Mouse (Mus musculus): Measurements from ENCODE around the gene Armcx1.
"Not testable (repeated sequence)": the region's sequence is repeated elsewhere in the genome, so short reads cannot be mapped to it uniquely, and the experiment has no call there.

Armcx1 gene

DNA sequence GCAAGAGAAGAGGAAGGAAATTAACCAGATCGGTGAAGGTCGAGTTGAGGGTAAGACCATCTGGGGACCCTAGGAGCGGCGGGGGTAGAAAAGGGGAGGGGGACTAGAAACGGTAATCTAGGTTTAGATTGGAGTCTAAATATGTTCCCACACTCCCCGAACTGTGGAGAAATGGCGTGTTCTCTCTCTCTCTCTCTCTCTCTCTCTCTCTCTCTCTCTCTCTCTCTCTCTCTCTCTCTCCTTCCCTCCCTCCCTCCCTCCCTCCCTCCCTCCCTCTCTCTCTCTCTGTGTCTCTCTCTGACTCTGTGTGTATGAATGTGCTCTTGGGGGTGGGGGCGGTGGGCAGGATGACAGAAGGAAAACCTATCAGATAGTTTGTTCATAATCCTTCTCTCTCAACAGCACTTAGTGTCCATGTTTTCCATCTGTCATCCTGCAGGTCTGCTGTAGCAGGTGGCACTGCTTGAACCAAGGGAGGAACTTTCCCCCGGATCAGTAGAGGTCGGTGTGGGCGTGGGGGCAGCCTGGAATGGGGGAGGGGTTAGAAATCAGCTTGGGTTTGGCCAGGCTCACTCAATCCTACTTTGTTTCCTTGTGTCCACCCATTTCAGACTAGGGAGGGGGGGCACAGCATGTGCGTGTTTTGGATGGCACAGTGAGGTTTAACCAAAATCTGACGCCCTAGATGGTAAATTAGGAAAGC is 39.7 kb downstream of the Armcx1 start:
- DNase-seq (ENCODE audit: low spot score): no peak

DNA sequence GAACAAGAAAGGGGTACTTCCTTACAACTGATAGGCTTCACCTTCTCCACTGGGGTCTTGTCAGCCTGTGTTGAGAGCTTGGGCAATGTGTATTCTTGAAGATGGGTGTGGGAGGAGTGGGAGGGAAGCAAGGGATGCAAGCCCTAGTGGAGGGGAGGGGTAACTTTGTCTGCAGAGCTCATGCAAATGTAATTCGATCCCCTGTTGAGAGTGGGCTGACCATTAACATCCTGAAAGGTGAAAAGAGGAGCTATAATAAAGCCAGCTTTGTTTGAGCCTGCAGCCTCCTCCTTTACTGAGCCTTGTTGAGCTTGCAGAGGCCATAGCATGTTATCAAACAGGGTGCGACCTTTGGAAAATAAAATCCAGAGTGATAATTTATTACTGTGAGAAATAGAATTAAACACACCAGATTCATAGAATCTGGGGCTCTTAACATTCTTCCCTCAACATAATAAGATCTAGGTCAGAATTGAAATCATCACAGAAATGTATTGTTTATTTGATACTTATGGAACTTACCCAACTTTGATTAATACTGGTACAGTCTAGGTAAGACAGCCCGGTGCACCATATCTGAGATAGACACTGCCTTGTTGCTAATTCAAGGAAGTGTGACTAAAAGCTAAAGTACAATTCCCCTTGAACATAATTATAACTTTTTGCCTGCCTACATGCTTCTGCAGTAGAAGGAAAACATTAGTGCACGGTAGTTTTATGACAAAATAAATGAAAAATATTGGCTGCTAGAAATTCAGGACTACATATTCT is 45.9 kb downstream of the Armcx1 start:
- DNase-seq (ENCODE audit: low spot score): not testable (repeated sequence)
